Mouse (Mus musculus): Measurements from ENCODE around the gene Col26a1.

Col26a1 gene

GRCm38 (mm10) chr5:136882788-136883439 lies at the start of gene Col26a1:
TSS of gene Col26a1 (minus strand) at chr5:136883209.
- no peak for DNase-seq (ENCODE audit: low read depth)

GRCm38 (mm10) chr5:136931896-136932295 lies 48.9 kb upstream of the Col26a1 start:
- DNase-seq (ENCODE audit: low read depth): no peak

GRCm38 (mm10) chr5:136929073-136929472 lies 46.1 kb upstream of the Col26a1 start:
- DNase-seq (ENCODE audit: low read depth): peak; percentile 91

- no peak for DNase-seq (ENCODE audit: low read depth)
These were observed 40.9 kb upstream of the Col26a1 start for GRCm38 (mm10) chr5:136923751-136924478.

- DNase-seq (ENCODE audit: low read depth): no peak
These were observed 39.8 kb upstream of the Col26a1 start for GRCm38 (mm10) chr5:136922830-136923229.

GRCm38 (mm10) chr5:136919546-136920301 lies 36.7 kb upstream of the Col26a1 start:
- DNase-seq (ENCODE audit: low read depth): peak; percentile 34

GRCm38 (mm10) chr5:136918655-136919472 lies 35.9 kb upstream of the Col26a1 start:
- DNase-seq (ENCODE audit: low read depth): peak; percentile 87

- DNase-seq (ENCODE audit: low read depth): no peak
These were observed 34.7 kb upstream of the Col26a1 start for GRCm38 (mm10) chr5:136917613-136918242.

GRCm38 (mm10) chr5:136914183-136914582 lies 31.2 kb upstream of the Col26a1 start:
- no peak for DNase-seq (ENCODE audit: low read depth)

GRCm38 (mm10) chr5:136907991-136908857 lies 25.2 kb upstream of the Col26a1 start, which contains the start of gene Ift22:
TSS of gene Ift22 (plus strand) at chr5:136908150.
- DNase-seq (ENCODE audit: low read depth): peak; percentile 94

GRCm38 (mm10) chr5:136907587-136907986 lies 24.6 kb upstream of the Col26a1 start:
- no peak for DNase-seq (ENCODE audit: low read depth)

GRCm38 (mm10) chr5:136905630-136906029 lies 22.6 kb upstream of the Col26a1 start:
- peak; percentile 68 for DNase-seq (ENCODE audit: low read depth)

- DNase-seq (ENCODE audit: low read depth): no peak
These were observed 21.6 kb upstream of the Col26a1 start for GRCm38 (mm10) chr5:136904621-136905020.

- peak; percentile 17 for DNase-seq (ENCODE audit: low read depth)
These were observed 12.5 kb upstream of the Col26a1 start for GRCm38 (mm10) chr5:136895529-136895963.

- no peak for DNase-seq (ENCODE audit: low read depth)
These were observed 12.0 kb upstream of the Col26a1 start for GRCm38 (mm10) chr5:136894840-136895528.

- peak; percentile 12 for DNase-seq (ENCODE audit: low read depth)
These were observed 5.7 kb upstream of the Col26a1 start for GRCm38 (mm10) chr5:136888539-136889355.

- peak; percentile 37 for DNase-seq (ENCODE audit: low read depth)
These were observed 3.9 kb upstream of the Col26a1 start for GRCm38 (mm10) chr5:136886957-136887356.

- no peak for DNase-seq (ENCODE audit: low read depth)
These were observed 788 bp downstream of the Col26a1 start for GRCm38 (mm10) chr5:136882055-136882787.
